Mouse (Mus musculus) heart, adult 9 months (tissue): ENCODE data around the gene Trim31.
A peak's percentile ranks its signal among the peaks of the same experiment; 100 is the strongest.

ENCODE experiments used
- DNase-seq, 2 experiments: peaks; one replicate each; pipeline ENCODE4 v3.0.0; 2022; ENCODE audit warnings: low spot score in 2 of 2

Trim31 gene

GRCm38 (mm10) chr17:36944121-36944775 lies 46.3 kb downstream of the Trim31 start:
- DNase-seq = no peak

GRCm38 (mm10) chr17:36947051-36947819 lies 49.3 kb downstream of the Trim31 start:
- DNase-seq = peak; percentile 35 to 48

- no peak for DNase-seq
Measured at GRCm38 (mm10) chr17:36948286-36948685, 50.4 kb downstream of the Trim31 start.

GRCm38 (mm10) chr17:36949265-36949664 lies 51.3 kb downstream of the Trim31 start:
- no peak for DNase-seq

- peak; percentile 96 to 98 for DNase-seq
Measured at GRCm38 (mm10) chr17:36950981-36951947, 53.3 kb downstream of the Trim31 start, which contains the start of gene Ppp1r11. TSS of gene Ppp1r11 (minus strand) at chr17:36951741.

GRCm38 (mm10) chr17:36952631-36953030 lies 54.7 kb downstream of the Trim31 start:
- DNase-seq = no peak

- DNase-seq = no peak
Measured at GRCm38 (mm10) chr17:36953062-36953461, 55.1 kb downstream of the Trim31 start.

- DNase-seq = peak; percentile 96
Measured at GRCm38 (mm10) chr17:36957999-36958743, 60.3 kb downstream of the Trim31 start, which contains the start of the genes Znrd1 and Znrd1as. TSS of gene Znrd1 (minus strand) at chr17:36958559. TSS of gene Znrd1as (plus strand) at chr17:36958592.

- no peak for DNase-seq
Measured at GRCm38 (mm10) chr17:36958884-36959283, 61.0 kb downstream of the Trim31 start.
